Mouse (Mus musculus) kidney, adult 8-10 months (tissue): Measurements from ENCODE around the gene Prkra.
A peak's percentile ranks its signal among the peaks of the same experiment; 100 is the strongest.
"Not testable (repeated sequence)": the region's sequence is repeated elsewhere in the genome, so short reads cannot be mapped to it uniquely, and the experiment has no call there.

ENCODE experiments used
- DNase-seq, 2 experiments: peaks; one replicate each; pipeline ENCODE4 v3.0.0; 2022

Prkra gene

GRCm38 (mm10) chr2:76655444-76655843 lies 7.6 kb upstream of the Prkra start:
- no peak for DNase-seq

- no peak for DNase-seq
Measured at GRCm38 (mm10) chr2:76654646-76655045, 6.8 kb upstream of the Prkra start.

- no peak for DNase-seq
Measured at GRCm38 (mm10) chr2:76653070-76653469, 5.3 kb upstream of the Prkra start.

- DNase-seq, result no peak
Measured at GRCm38 (mm10) chr2:76648666-76649141, 889 bp upstream of the Prkra start.

- DNase-seq, result no peak
Measured at GRCm38 (mm10) chr2:76647441-76647869, 360 bp downstream of the Prkra start.

GRCm38 (mm10) chr2:76643801-76644200 lies 4.0 kb downstream of the Prkra start:
- no peak for DNase-seq

- no peak for DNase-seq
Measured at GRCm38 (mm10) chr2:76639637-76640036, 8.2 kb downstream of the Prkra start.

GRCm38 (mm10) chr2:76631600-76631999 lies 16.2 kb downstream of the Prkra start:
- DNase-seq, result no peak

- DNase-seq, result no peak
Measured at GRCm38 (mm10) chr2:76630293-76630692, 17.5 kb downstream of the Prkra start.

GRCm38 (mm10) chr2:76622316-76622715 lies 25.5 kb downstream of the Prkra start:
- DNase-seq, result not testable (repeated sequence)

- DNase-seq, result no peak
Measured at GRCm38 (mm10) chr2:76621724-76622123, 26.1 kb downstream of the Prkra start.

GRCm38 (mm10) chr2:76620188-76620587 lies 27.6 kb downstream of the Prkra start:
- DNase-seq, result no peak

GRCm38 (mm10) chr2:76618078-76618477 lies 29.7 kb downstream of the Prkra start:
- peak; percentile 21 to 37 for DNase-seq

- DNase-seq, result no peak
Measured at GRCm38 (mm10) chr2:76611996-76612395, 35.8 kb downstream of the Prkra start.

GRCm38 (mm10) chr2:76610326-76611104 lies 37.3 kb downstream of the Prkra start:
- DNase-seq, result no peak

- DNase-seq, result no peak
Measured at GRCm38 (mm10) chr2:76606704-76607103, 41.1 kb downstream of the Prkra start.

GRCm38 (mm10) chr2:76602256-76602655 lies 45.6 kb downstream of the Prkra start:
- DNase-seq, result no peak

- no peak for DNase-seq
Measured at GRCm38 (mm10) chr2:76599214-76599613, 48.6 kb downstream of the Prkra start.

GRCm38 (mm10) chr2:76597521-76597920 lies 50.3 kb downstream of the Prkra start:
- DNase-seq, result no peak

- peak in 1 of 2 experiments; percentile 7 for DNase-seq
Measured at GRCm38 (mm10) chr2:76592401-76592924, 55.4 kb downstream of the Prkra start.

GRCm38 (mm10) chr2:76590221-76590620 lies 57.6 kb downstream of the Prkra start:
- no peak for DNase-seq

GRCm38 (mm10) chr2:76586906-76587305 lies 60.9 kb downstream of the Prkra start:
- DNase-seq, result no peak

GRCm38 (mm10) chr2:76585090-76585489 lies 62.7 kb downstream of the Prkra start:
- DNase-seq, result peak in 1 of 2 experiments; percentile 15
